Mouse (Mus musculus): ENCODE measurements at regions not wholly inside any gene's neighbourhood (a gene's known extent, or its start where the extent isn't known, plus 50 kb on each side); places are given as distances from the start of the nearest gene placed in this dataset.
A peak's percentile ranks its signal among the peaks of the same experiment; 100 is the strongest.

DNA sequence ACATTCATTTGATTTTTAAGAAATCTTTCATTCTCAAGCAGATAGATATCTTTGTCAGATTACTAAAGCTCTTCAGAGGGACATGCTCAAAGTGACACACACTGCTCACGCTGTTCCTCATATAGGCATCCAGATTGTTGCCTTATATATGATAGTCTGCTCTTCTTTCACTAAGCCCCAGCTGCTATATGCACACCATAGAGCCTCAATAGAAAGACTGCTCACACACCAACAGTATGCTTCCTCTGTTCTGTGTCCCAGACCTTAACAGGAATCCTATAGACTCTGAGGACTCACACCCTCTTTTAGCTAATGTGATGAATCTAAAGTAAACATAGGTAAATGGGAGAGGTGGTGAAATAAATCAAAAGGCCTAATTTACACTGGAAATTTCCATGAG lies 561.8 kb downstream of the Smarca1 start:
- no peak for DNase-seq (ENCODE audit: low spot score in 2 of 2)

DNA sequence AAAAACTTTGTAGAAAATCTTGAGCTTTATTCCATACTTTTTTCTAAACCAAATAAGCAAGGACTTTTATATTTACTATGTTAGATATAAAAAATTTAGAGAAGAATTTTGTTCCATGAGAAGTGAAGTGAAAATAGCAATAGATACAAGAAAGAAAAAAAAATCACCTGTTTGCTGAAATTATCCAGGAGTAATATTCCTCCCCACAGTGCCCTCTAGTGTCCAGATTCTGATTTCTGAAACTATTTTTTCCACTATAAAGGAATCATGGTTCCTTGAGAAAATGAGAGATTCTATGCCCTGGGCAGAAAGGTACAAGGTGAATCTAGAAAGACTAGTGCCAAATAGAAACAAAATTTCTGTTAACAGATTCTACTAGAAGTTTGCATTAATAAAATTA lies 564.0 kb downstream of the Smarca1 start:
- DNase-seq (ENCODE audit: low spot score in 2 of 2): no peak

GRCm38 (mm10) chrX:47315810-47316209 lies 577.0 kb downstream of the Smarca1 start:
- no peak for DNase-seq (ENCODE audit: low spot score in 2 of 2)

GRCm38 (mm10) chrX:47307140-47307539 lies 585.6 kb downstream of the Smarca1 start:
- DNase-seq (ENCODE audit: low spot score in 2 of 2): no peak

- DNase-seq (ENCODE audit: low spot score in 2 of 2): no peak
These were observed 589.2 kb downstream of the Smarca1 start for GRCm38 (mm10) chrX:47303547-47303946.

DNA sequence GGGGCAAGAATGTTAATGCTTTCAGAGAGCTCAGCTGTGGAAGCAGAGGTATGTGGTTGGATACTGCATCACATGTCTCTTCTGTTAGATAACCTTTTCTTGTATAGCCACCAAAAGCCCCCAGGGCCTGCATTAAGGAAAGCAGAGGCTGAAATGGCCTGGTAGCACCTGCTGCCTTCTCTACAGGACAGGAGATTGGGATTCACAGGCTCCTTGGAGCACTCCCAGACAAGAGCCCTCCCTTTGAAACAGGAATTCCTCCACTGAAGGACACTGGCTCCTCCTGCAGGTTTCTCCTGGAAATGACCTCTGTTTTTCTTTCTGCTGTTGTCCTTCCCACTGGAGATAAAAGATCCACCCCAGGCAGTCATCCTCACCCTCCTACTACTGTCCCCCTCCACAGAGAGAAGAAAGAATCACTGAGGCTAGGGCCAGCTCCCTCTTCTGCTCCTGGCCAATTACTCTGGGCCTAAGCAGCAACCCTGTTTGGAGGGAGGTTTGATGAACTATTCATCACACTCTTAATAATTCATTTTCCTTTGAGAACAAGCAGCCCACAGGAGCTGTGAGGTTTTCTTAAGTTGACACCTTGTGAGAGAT lies 600.1 kb downstream of the Smarca1 start:
- peak in 1 of 2 experiments; percentile 4 for DNase-seq (ENCODE audit: low spot score in 2 of 2)
